9 mouse cellular contexts compared by ENCODE assay signal in the genomic region with DNA sequence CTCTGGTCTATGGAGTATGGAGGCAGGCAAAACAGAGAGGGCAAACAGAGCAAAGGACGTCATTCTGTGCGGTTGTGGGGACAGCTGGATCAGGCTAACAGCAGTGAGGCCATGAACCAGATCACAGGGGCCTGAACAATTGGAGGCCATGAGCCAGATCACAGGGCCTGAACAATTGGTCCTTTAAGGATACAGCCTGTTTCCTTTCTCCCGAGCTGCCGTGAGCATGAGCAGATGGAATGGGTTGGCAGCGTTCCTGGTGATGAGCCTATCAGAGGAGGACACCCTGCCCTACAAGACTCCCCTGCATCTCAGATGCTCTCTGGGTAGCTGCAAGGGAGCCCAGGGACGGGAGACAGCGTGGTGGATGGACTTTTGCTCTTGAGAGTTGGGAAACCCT. TPM values are rescaled to one million over a fixed set of nuclear protein-coding genes. Genes with fewer than 3 reads are reported as not detected.
A peak's percentile ranks its signal among the peaks of the same experiment; 100 is the strongest.
DNase-seq lines count a peak whose midpoint lies in the region; ATAC-seq and TF ChIP-seq lines count a peak whose summit lies in the region.
"Had no signal": no experiment of that assay in that cellular context is flagged by ENCODE, and none has a peak within 500 bp of the region (broad histone marks: within the 10 kb centered on the region; RNA-seq: fewer than 3 reads in every experiment).

No protein-coding gene starts in this region.

- no peak for ATAC-seq in intestine, postnatal 0 days
- ATAC-seq in forebrain, embryonic 15.5 days (replicated peaks), result no peak

- no peak for TF ChIP-seq CTCF in intestine, postnatal 0 days (IDR thresholded peaks at IDR 0.05; ENCODE audit: low read depth)

- no peaks in the 10 kb centered on the region for H3K4me1 ChIP-seq in intestine, postnatal 0 days (replicated peaks; ENCODE audit: control insufficient read depth, insufficient read depth, low read length)
- H3K4me1 ChIP-seq in forebrain, embryonic 15.5 days, result no peaks in the 10 kb centered on the region

- whole genome bisulfite sequencing in intestine, postnatal 0 days, result 71% methylated on average over 7 of the region's 7 CpGs
- 71% methylated on average over 7 of the region's 7 CpGs for WGBS in forebrain, embryonic 15.5 days

- H3K4me3 ChIP-seq in intestine, postnatal 0 days (ENCODE audit: low read depth, low read length), result peak overlapping the region; percentile 40
- no peak overlapping the region for H3K4me3 ChIP-seq in forebrain, embryonic 15.5 days

- H3K9me3 ChIP-seq in intestine, postnatal 0 days (ENCODE audit: control insufficient read depth), result no peaks in the 10 kb centered on the region
- H3K9me3 ChIP-seq in forebrain, embryonic 15.5 days, result no peaks in the 10 kb centered on the region

- 0 out of 2 replicates have a peak overlapping the region, but pooled peaks have one; percentile 41 for H3K27ac ChIP-seq in intestine, postnatal 0 days (ENCODE audit: low read depth, low read length)
- H3K27ac ChIP-seq in forebrain, embryonic 15.5 days (replicated peaks), result no peak overlapping the region

- no peaks in the 10 kb centered on the region for H3K27me3 ChIP-seq in intestine, postnatal 0 days (replicated peaks; ENCODE audit: control insufficient read depth, insufficient read depth, low read length)
- no peaks in the 10 kb centered on the region for H3K27me3 ChIP-seq in forebrain, embryonic 15.5 days

- peak; percentile 14 for DNase-seq in urinary bladder, postnatal 25 days (ENCODE audit: low spot score)
- DNase-seq in urinary bladder, adult 18-20 months (ENCODE audit: low spot score in 2 of 2), result no peak
- peak; percentile 63 to 72 for DNase-seq in frontal cortex, postnatal 36 days (ENCODE audit: low spot score in 2 of 2)
- peak; percentile 54 to 66 for DNase-seq in left cerebral cortex, postnatal 14 days (ENCODE audit: low spot score in 2 of 2)
- peak; percentile 84 for DNase-seq in right cerebral cortex, adult 18-20 months
- no peak for DNase-seq in ovary, postnatal 36 days (ENCODE audit: low spot score)

- H3K36me3 ChIP-seq in intestine, postnatal 0 days (ENCODE audit: control insufficient read depth, insufficient read depth), result peaks cover 7% of the 10 kb centered on the region; the same call in 1 of the 2 replicates
- H3K36me3 ChIP-seq in forebrain, embryonic 15.5 days, result no peaks in the 10 kb centered on the region

- intact Hi-C loops in left cerebral cortex, postnatal 14 days (cut with DNase I), result no loop called here

- H3K4me2 ChIP-seq in intestine, postnatal 0 days (replicated peaks; ENCODE audit: low read depth), result peak overlapping the region; percentile 70
- no peak overlapping the region for H3K4me2 ChIP-seq in forebrain, embryonic 15.5 days (replicated peaks)

- peak overlapping the region; percentile 55 for H3K9ac ChIP-seq in intestine, postnatal 0 days (ENCODE audit: low read depth, low read length)
- no peak overlapping the region for H3K9ac ChIP-seq in forebrain, embryonic 15.5 days (replicated peaks)

RNA-seq across cellular contexts. Expression of a gene that starts 0.8 kb away (rescaled TPM):
- polyA plus RNA-seq in intestine, postnatal 0 days (2015; fragmentation: Nextera tagmentation; extraction: Ambion mirVana), result 56.1 and 59.9 TPM in 2 replicates
- 1 to 10 TPM; 1.9 to 2.9 TPM for total RNA-seq in left cerebral cortex, postnatal 14 days (2021)
- 0.80 and 1.9 TPM in 2 replicates for polyA plus RNA-seq in forebrain, embryonic 15.5 days (2015; fragmentation: Nextera tagmentation; extraction: Ambion mirVana)

RNA-seq across cellular contexts. Expression of a gene that starts 12.0 kb away (rescaled TPM):
- not detected in 2 replicates for polyA plus RNA-seq in intestine, postnatal 0 days (2015; fragmentation: Nextera tagmentation; extraction: Ambion mirVana)
- not detected for total RNA-seq in left cerebral cortex, postnatal 14 days (2021)
- not detected in 2 replicates for polyA plus RNA-seq in forebrain, embryonic 15.5 days (2015; fragmentation: Nextera tagmentation; extraction: Ambion mirVana)
- polyA plus RNA-seq: limb, embryonic 11.5 days had no signal

RNA-seq across cellular contexts. Expression of a gene that starts 35.2 kb away (rescaled TPM):
- polyA plus RNA-seq in intestine, postnatal 0 days (2015; fragmentation: Nextera tagmentation; extraction: Ambion mirVana), result 0.17 and 0.22 TPM in 2 replicates
- total RNA-seq in left cerebral cortex, postnatal 14 days (2021), result 10 to 100 TPM; 17.2 to 24.0 TPM
- polyA plus RNA-seq in forebrain, embryonic 15.5 days (2015; fragmentation: Nextera tagmentation; extraction: Ambion mirVana), result 0.20 and 0.65 TPM in 2 replicates
- polyA plus RNA-seq: limb, embryonic 11.5 days had no signal

Comparison
In these comparisons a context has a peak if more than half of its experiments do, and no peak if none do; other contexts are left out.
1. DNase-seq: peak in urinary bladder, postnatal 25 days (single experiment), frontal cortex, postnatal 36 days (2 of 2), left cerebral cortex, postnatal 14 days (2 of 2) and right cerebral cortex, adult 18-20 months (single experiment); none in urinary bladder, adult 18-20 months (0 of 2) and ovary, postnatal 36 days (single experiment).
2. RNA of a gene that starts 0.8 kb away (polyA plus RNA-seq): 56.1 to 59.9 TPM in intestine, postnatal 0 days; 0.80 to 1.9 TPM in forebrain, embryonic 15.5 days; every median in the first group is over 10 times any median in the second.